Mouse (Mus musculus) brown adipose tissue, adult 24 weeks (tissue): Measurements from ENCODE around the gene Traf1. TPM values are rescaled to one million over a fixed set of nuclear protein-coding genes. Genes with fewer than 3 reads are reported as not detected.

Experiments
- H3K27ac ChIP-seq: fragments of 200-500 bp; replicated peaks from 2 replicates; pipeline ENCODE4 v1.5.1; 2012; ENCODE audit warnings: low read depth, mild to moderate bottlenecking, low read length
- H3K4me1 ChIP-seq: fragments of 200-500 bp; 2 replicates; pipeline ENCODE4 v1.6.1; 2012; ENCODE audit warnings: low read length, mixed read lengths; ENCODE audit not compliant: control insufficient read depth, insufficient read depth, insufficient read length
- H3K4me3 ChIP-seq: fragments of 200-500 bp; 2 replicates; pipeline ENCODE4 v1.5.1; 2012; ENCODE audit warnings: low read depth, mild to moderate bottlenecking, low read length, moderate library complexity; ENCODE audit not compliant: insufficient read depth
- polyA plus RNA-seq: library from polyadenylated mRNA; stranded (reverse); fragments of >200 nt; gene quantifications from 2 replicates; pipeline ENCODE4 v1.2.4, GENCODE M21; 2012; ENCODE audit not compliant: missing spikeins, insufficient read depth, insufficient read length

The Traf1 gene
- not detected in 2 replicates for polyA plus RNA-seq

- Histone ChIP-seq H3K27ac (peak within 1 kb of the TSS; percentile 82), H3K4me3 (peak within 1 kb of the TSS; percentile 50)
These were observed at the start of gene Traf1 for GRCm38 (mm10) chr2:34961481-34962036. Traf1 (minus strand) TSS chr2:34961772.

GRCm38 (mm10) chr2:34998956-34999355 lies 37.4 kb upstream of the Traf1 start:
- Histone ChIP-seq H3K4me3 (no peak overlapping the region), H3K27ac (no peak overlapping the region), H3K4me1 (peaks cover 3% of the 10 kb centered on the region; the same call in 1 of the 2 replicates)

More at GRCm38 (mm10) chr2:34961481-34962036, at the start of gene Traf1:
- H3K4me1 ChIP-seq: peaks cover 13% of the 10 kb centered on the region; the same call in 1 of the 2 replicates

GRCm38 (mm10) chr2:34996506-34996905 lies 34.9 kb upstream of the Traf1 start:
- peaks cover 3% of the 10 kb centered on the region; the same call in 1 of the 2 replicates for H3K4me1 ChIP-seq
- H3K27ac ChIP-seq: no peak overlapping the region

GRCm38 (mm10) chr2:34993696-34994356 lies 32.3 kb upstream of the Traf1 start:
- Histone ChIP-seq H3K4me1 (0 out of 2 replicates have a peak, but pooled peaks cover 3% of the 10 kb centered on the region), H3K4me3 (no peak overlapping the region)

More at GRCm38 (mm10) chr2:34996506-34996905, 34.9 kb upstream of the Traf1 start:
- no peak overlapping the region for H3K4me3 ChIP-seq

GRCm38 (mm10) chr2:34992729-34993695 lies 31.4 kb upstream of the Traf1 start:
- 0 out of 2 replicates have a peak, but pooled peaks cover 3% of the 10 kb centered on the region for H3K4me1 ChIP-seq
- H3K4me3 ChIP-seq: no peak overlapping the region
- H3K27ac ChIP-seq: no peak overlapping the region

More at GRCm38 (mm10) chr2:34993696-34994356, 32.3 kb upstream of the Traf1 start:
- no peak overlapping the region for H3K27ac ChIP-seq

- H3K4me3 ChIP-seq: no peak overlapping the region
- 0 out of 2 replicates have a peak, but pooled peaks cover 3% of the 10 kb centered on the region for H3K4me1 ChIP-seq
- H3K27ac ChIP-seq: no peak overlapping the region
These were observed 30.4 kb upstream of the Traf1 start for GRCm38 (mm10) chr2:34991966-34992365.

- 0 out of 2 replicates have a peak, but pooled peaks cover 3% of the 10 kb centered on the region for H3K4me1 ChIP-seq
- H3K4me3 ChIP-seq: no peak overlapping the region
- no peak overlapping the region for H3K27ac ChIP-seq
These were observed 28.2 kb upstream of the Traf1 start for GRCm38 (mm10) chr2:34989749-34990148.

GRCm38 (mm10) chr2:34987595-34987994 lies 26.0 kb upstream of the Traf1 start:
- H3K27ac ChIP-seq: no peak overlapping the region
- H3K4me3 ChIP-seq: no peak overlapping the region
- peaks cover 8% of the 10 kb centered on the region; the same call in 1 of the 2 replicates for H3K4me1 ChIP-seq

GRCm38 (mm10) chr2:34984885-34985284 lies 23.3 kb upstream of the Traf1 start:
- H3K4me1 ChIP-seq: peaks cover 12% of the 10 kb centered on the region
- H3K4me3 ChIP-seq: no peak overlapping the region
- no peak overlapping the region for H3K27ac ChIP-seq

GRCm38 (mm10) chr2:34982906-34983698 lies 21.5 kb upstream of the Traf1 start:
- no peak overlapping the region for H3K4me3 ChIP-seq
- H3K27ac ChIP-seq: 0 out of 2 replicates have a peak overlapping the region, but pooled peaks have one; percentile 19

GRCm38 (mm10) chr2:34982096-34982724 lies 20.6 kb upstream of the Traf1 start:
- no peak overlapping the region for H3K27ac ChIP-seq
- peaks cover 9% of the 10 kb centered on the region for H3K4me1 ChIP-seq
- H3K4me3 ChIP-seq: no peak overlapping the region

More at GRCm38 (mm10) chr2:34982906-34983698, 21.5 kb upstream of the Traf1 start:
- peaks cover 9% of the 10 kb centered on the region for H3K4me1 ChIP-seq

GRCm38 (mm10) chr2:34979459-34980011 lies 18.0 kb upstream of the Traf1 start:
- H3K4me1 ChIP-seq: peaks cover 9% of the 10 kb centered on the region
- H3K27ac ChIP-seq: no peak overlapping the region
- H3K4me3 ChIP-seq: no peak overlapping the region

- H3K4me1 ChIP-seq: peaks cover 7% of the 10 kb centered on the region
- no peak overlapping the region for H3K4me3 ChIP-seq
These were observed 16.7 kb upstream of the Traf1 start for GRCm38 (mm10) chr2:34978226-34978625.

More at GRCm38 (mm10) chr2:34978226-34978625, 16.7 kb upstream of the Traf1 start:
- H3K27ac ChIP-seq: no peak overlapping the region
